ENCODE assay signal across 11 mouse cellular contexts in genomic region chr11:29647568-29648319, GRCm38 (mm10). TPM values are rescaled to one million over a fixed set of nuclear protein-coding genes. Genes with fewer than 3 reads are reported as not detected.
DNase-seq lines count a peak whose midpoint lies in the region; ATAC-seq lines count a peak whose summit lies in the region.
"Had no signal": no experiment of that assay in that cellular context is flagged by ENCODE, and none has a peak within 500 bp of the region (broad histone marks: within the 10 kb centered on the region; RNA-seq: fewer than 3 reads in every experiment).

No protein-coding gene starts in this region.

- no peaks in the 10 kb centered on the region for H3K9me3 ChIP-seq in heart, embryonic 15.5 days (replicated peaks)
- H3K9me3 ChIP-seq: hindbrain, embryonic 10.5 days; midbrain, embryonic 13.5 days had no signal

- WGBS in heart, embryonic 15.5 days, result 44% methylated on average over 6 of the region's 6 CpGs

- DNase-seq in heart, adult 18-20 months, result no peak
- peak; percentile 44 for DNase-seq in CD4-positive, CD25-positive, alpha-beta regulatory T cell, adult 2 months (ENCODE audit: low read depth, low spot score)
- no peak for DNase-seq in urinary bladder, postnatal 4 days (ENCODE audit: low spot score in 2 of 2)
- no peak for DNase-seq in cerebellum, adult 9-10 months
- DNase-seq in cerebellum, postnatal 36 days, result no peak

- H3K27me3 ChIP-seq in heart, embryonic 15.5 days, result no peaks in the 10 kb centered on the region
- H3K27me3 ChIP-seq: midbrain, embryonic 13.5 days had no signal

- H3K4me3 ChIP-seq in heart, embryonic 15.5 days, result no peak overlapping the region
- H3K4me3 ChIP-seq: hindbrain, embryonic 10.5 days; midbrain, embryonic 13.5 days had no signal

- peak overlapping the region; percentile 15; the same call in 1 of the 2 replicates for H3K4me2 ChIP-seq in heart, embryonic 15.5 days
- H3K4me2 ChIP-seq: midbrain, embryonic 13.5 days had no signal

- 0 out of 2 replicates have a peak overlapping the region, but pooled peaks have one; percentile 19 for H3K27ac ChIP-seq in heart, embryonic 15.5 days
- H3K27ac ChIP-seq: hindbrain, embryonic 10.5 days; kidney, postnatal 0 days; midbrain, embryonic 13.5 days had no signal

- ATAC-seq in heart, embryonic 15.5 days (replicated peaks; ENCODE audit: insufficient number of reproducible peaks, insufficient read depth, low FRiP score, low read depth), result no peak
- ATAC-seq in erythroblast, adult 5-6 weeks (replicated peaks; ENCODE audit: low FRiP score, poor library complexity, severe bottlenecking), result peak; percentile 83
- peak; percentile 74 for ATAC-seq in megakaryocyte progenitor cell, adult 5-6 weeks (replicated peaks; ENCODE audit: poor library complexity)
- ATAC-seq: midbrain, embryonic 13.5 days had no signal

- H3K36me3 ChIP-seq in heart, embryonic 15.5 days, result no peaks in the 10 kb centered on the region
- H3K36me3 ChIP-seq: hindbrain, embryonic 10.5 days; midbrain, embryonic 13.5 days had no signal

- no peak overlapping the region for H3K9ac ChIP-seq in heart, embryonic 15.5 days
- H3K9ac ChIP-seq: midbrain, embryonic 13.5 days had no signal

- peaks cover 12% of the 10 kb centered on the region for H3K4me1 ChIP-seq in heart, embryonic 15.5 days (replicated peaks)
- H3K4me1 ChIP-seq: hindbrain, embryonic 10.5 days; midbrain, embryonic 13.5 days had no signal

RNA-seq across cellular contexts. Expression of gene Rtn4, which starts 45.0 kb away (rescaled TPM):
- polyA plus RNA-seq in heart, embryonic 15.5 days (2015; fragmentation: Nextera tagmentation; extraction: Ambion mirVana), result 57.4 and 59.5 TPM in 2 replicates
- 100 to 1,000 TPM in 1 of 2 experiments, 10 to 100 TPM in 1; 93.0 to 102 TPM for total RNA-seq in heart, adult 18-20 months (2021)
- 21.1 and 25.0 TPM in 2 replicates for total RNA-seq in erythroblast, adult 5-6 weeks (2015; ENCODE audit: low replicate concordance)
- total RNA-seq in erythroblast, adult 5-6 weeks (2017; ENCODE audit: low replicate concordance), result 27.6 and 37.3 TPM in 2 replicates
- total RNA-seq in megakaryocyte progenitor cell, adult 5-6 weeks (2015), result 61.2 and 72.2 TPM in 2 replicates
- 64.1 and 72.3 TPM in 2 replicates for total RNA-seq in megakaryocyte progenitor cell, adult 5-6 weeks (2017)
